Mouse (Mus musculus): Measurements from ENCODE around the gene Ppl. TPM values are rescaled to one million over a fixed set of nuclear protein-coding genes. Genes with fewer than 3 reads are reported as not detected.
A peak's percentile ranks its signal among the peaks of the same experiment; 100 is the strongest.

Ppl gene
- polyA plus RNA-seq (2014; fragmentation: Nextera tagmentation; extraction: Ambion mirVana): 1.1 TPM in 2 replicates

DNA sequence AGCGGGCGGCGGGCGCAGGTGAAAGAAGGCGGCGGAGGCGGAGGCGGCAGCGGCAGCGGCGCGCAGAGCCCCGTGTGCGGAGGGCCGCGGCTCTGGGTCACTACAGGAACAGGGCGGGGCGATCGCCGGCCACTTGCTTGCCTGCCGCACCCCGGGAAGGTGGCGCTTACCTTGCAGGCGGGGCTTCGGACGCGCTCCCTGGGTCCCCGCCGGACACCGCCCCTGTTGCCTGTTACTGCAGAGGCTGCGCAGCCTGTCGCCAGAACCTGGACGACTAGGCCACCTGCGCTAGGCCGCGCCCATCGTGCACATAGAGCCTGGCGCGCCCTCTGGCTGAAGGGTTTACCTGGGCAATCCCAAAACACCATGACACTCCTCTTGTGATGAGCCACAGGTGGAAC, at the start of gene Ppl:
TSS of gene Ppl (minus strand) at position 21 of the 401 bp plus-strand sequence.
- DNase-seq (ENCODE audit: low spot score): no peak
- Histone ChIP-seq H3K4me1 (ENCODE audit: control insufficient read depth, insufficient read depth, low read length) (peaks cover 8% of the 10 kb centered on the region; the same call in 1 of the 2 replicates), H3K27ac (ENCODE audit: low read depth, low read length) (no peak within 1 kb of the TSS), H3K27me3 (ENCODE audit: control insufficient read depth, insufficient read depth, low read length) (peaks cover 35% of the 10 kb centered on the region), H3K4me3 (ENCODE audit: low read depth, low read length) (peak within 1 kb of the TSS; percentile 27), H3K9ac (ENCODE audit: low read length) (no peak within 1 kb of the TSS), H3K36me3 (ENCODE audit: control insufficient read depth, insufficient read depth, low read length) (no peaks in the 10 kb centered on the region), H3K9me3 (ENCODE audit: control insufficient read depth, low read length) (no peaks in the 10 kb centered on the region), H3K4me2 (ENCODE audit: low read depth) (peak within 1 kb of the TSS; percentile 39)
- ATAC-seq (ENCODE audit: insufficient read depth, low FRiP score, low TSS enrichment): no peak
- WGBS: under 1% methylated on average over 39 of the region's 39 CpGs

DNA sequence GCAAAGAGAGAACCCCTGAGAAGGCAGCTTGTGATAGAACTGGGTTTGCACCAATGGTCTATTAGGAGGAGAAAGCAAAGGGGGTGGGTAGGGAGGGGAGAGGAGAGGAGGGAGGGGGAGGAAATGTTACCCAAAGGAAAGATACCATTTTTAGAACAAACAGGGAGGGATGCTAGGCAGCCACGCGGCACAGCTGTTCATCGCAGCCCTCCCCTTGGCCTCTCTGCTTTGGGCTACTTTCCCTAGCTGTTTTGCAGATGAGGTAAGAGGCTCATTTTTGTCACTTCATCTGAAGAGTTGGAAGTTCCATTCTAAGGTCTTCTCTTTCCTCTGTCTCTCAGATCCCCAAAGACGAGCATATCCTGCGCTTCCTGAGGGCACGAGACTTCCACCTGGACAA, 40.4 kb upstream of the Ppl start:
- H3K9ac ChIP-seq (ENCODE audit: low read length): no peak overlapping the region
- no peak overlapping the region for H3K4me2 ChIP-seq (ENCODE audit: low read depth)
- no peaks in the 10 kb centered on the region for H3K9me3 ChIP-seq (ENCODE audit: control insufficient read depth, low read length)
- no peaks in the 10 kb centered on the region for H3K36me3 ChIP-seq (ENCODE audit: control insufficient read depth, insufficient read depth, low read length)
- H3K27me3 ChIP-seq (ENCODE audit: control insufficient read depth, insufficient read depth, low read length): no peaks in the 10 kb centered on the region
- H3K4me1 ChIP-seq (ENCODE audit: control insufficient read depth, insufficient read depth, low read length): no peaks in the 10 kb centered on the region
- ATAC-seq (ENCODE audit: insufficient read depth, low FRiP score, low TSS enrichment): no peak
- DNase-seq (ENCODE audit: low spot score): no peak
- no peak overlapping the region for H3K27ac ChIP-seq (ENCODE audit: low read depth, low read length)
- no peak overlapping the region for H3K4me3 ChIP-seq (ENCODE audit: low read depth, low read length)
- WGBS: 95% methylated on average over 6 of the region's 6 CpGs

- Histone ChIP-seq H3K9ac (ENCODE audit: low read length) (no peak overlapping the region), H3K9me3 (ENCODE audit: control insufficient read depth, low read length) (no peaks in the 10 kb centered on the region), H3K4me2 (ENCODE audit: low read depth) (no peak overlapping the region), H3K4me1 (ENCODE audit: control insufficient read depth, insufficient read depth, low read length) (no peaks in the 10 kb centered on the region), H3K27ac (ENCODE audit: low read depth, low read length) (no peak overlapping the region), H3K36me3 (ENCODE audit: control insufficient read depth, insufficient read depth, low read length) (no peaks in the 10 kb centered on the region), H3K4me3 (ENCODE audit: low read depth, low read length) (no peak overlapping the region), H3K27me3 (ENCODE audit: control insufficient read depth, insufficient read depth, low read length) (no peaks in the 10 kb centered on the region)
- WGBS: 71% methylated on average over 5 of the region's 5 CpGs
- ATAC-seq (ENCODE audit: insufficient read depth, low FRiP score, low TSS enrichment): no peak
- no peak for DNase-seq (ENCODE audit: low spot score)
Observed at GRCm38 (mm10) chr16:5168829-5169228, 36.6 kb upstream of the Ppl start.

DNA sequence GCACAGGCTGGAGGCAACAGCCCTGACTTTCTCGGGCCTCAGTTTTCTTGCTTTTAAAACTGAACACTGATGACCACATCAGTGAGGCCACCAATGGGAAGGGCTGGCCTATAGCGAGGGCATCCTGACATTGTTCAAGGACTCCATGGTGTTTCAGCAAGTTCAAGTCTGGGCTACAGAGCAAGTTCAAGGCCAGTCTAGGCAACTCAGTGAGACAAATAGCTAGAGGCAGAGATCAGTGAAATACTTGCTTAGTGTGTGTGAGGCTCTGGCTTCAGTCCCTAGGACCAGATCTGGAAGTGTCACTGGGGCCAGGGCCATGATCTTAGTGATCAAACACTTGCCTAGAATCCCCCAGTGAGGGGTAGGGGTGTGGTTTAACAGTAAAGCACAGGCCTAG, 35.8 kb upstream of the Ppl start:
- Histone ChIP-seq H3K4me1 (ENCODE audit: control insufficient read depth, insufficient read depth, low read length) (no peaks in the 10 kb centered on the region), H3K4me3 (ENCODE audit: low read depth, low read length) (no peak overlapping the region), H3K9me3 (ENCODE audit: control insufficient read depth, low read length) (no peaks in the 10 kb centered on the region), H3K9ac (ENCODE audit: low read length) (no peak overlapping the region), H3K27me3 (ENCODE audit: control insufficient read depth, insufficient read depth, low read length) (no peaks in the 10 kb centered on the region), H3K4me2 (ENCODE audit: low read depth) (no peak overlapping the region), H3K27ac (ENCODE audit: low read depth, low read length) (no peak overlapping the region), H3K36me3 (ENCODE audit: control insufficient read depth, insufficient read depth, low read length) (no peaks in the 10 kb centered on the region)
- WGBS: 84% methylated on average over 2 of the region's 2 CpGs
- no peak for ATAC-seq (ENCODE audit: insufficient read depth, low FRiP score, low TSS enrichment)
- DNase-seq (ENCODE audit: low spot score): no peak

- no peak for DNase-seq (ENCODE audit: low spot score)
- Histone ChIP-seq H3K9me3 (ENCODE audit: control insufficient read depth, low read length) (no peaks in the 10 kb centered on the region), H3K4me3 (ENCODE audit: low read depth, low read length) (no peak overlapping the region), H3K9ac (ENCODE audit: low read length) (no peak overlapping the region), H3K36me3 (ENCODE audit: control insufficient read depth, insufficient read depth, low read length) (no peaks in the 10 kb centered on the region), H3K4me2 (ENCODE audit: low read depth) (no peak overlapping the region), H3K27me3 (ENCODE audit: control insufficient read depth, insufficient read depth, low read length) (no peaks in the 10 kb centered on the region), H3K4me1 (ENCODE audit: control insufficient read depth, insufficient read depth, low read length) (no peaks in the 10 kb centered on the region), H3K27ac (ENCODE audit: low read depth, low read length) (no peak overlapping the region)
- 86% methylated on average over 6 of the region's 6 CpGs for WGBS
- ATAC-seq (ENCODE audit: insufficient read depth, low FRiP score, low TSS enrichment): no peak
Observed at GRCm38 (mm10) chr16:5164327-5164726, 32.1 kb upstream of the Ppl start.

GRCm38 (mm10) chr16:5159248-5159647, 27.0 kb upstream of the Ppl start:
- no peaks in the 10 kb centered on the region for H3K27me3 ChIP-seq (ENCODE audit: control insufficient read depth, insufficient read depth, low read length)
- H3K36me3 ChIP-seq (ENCODE audit: control insufficient read depth, insufficient read depth, low read length): no peaks in the 10 kb centered on the region
- 77% methylated on average over 8 of the region's 8 CpGs for WGBS
- H3K9me3 ChIP-seq (ENCODE audit: control insufficient read depth, low read length): no peaks in the 10 kb centered on the region
- no peak overlapping the region for H3K27ac ChIP-seq (ENCODE audit: low read depth, low read length)
- H3K4me1 ChIP-seq (ENCODE audit: control insufficient read depth, insufficient read depth, low read length): no peaks in the 10 kb centered on the region
- no peak for ATAC-seq (ENCODE audit: insufficient read depth, low FRiP score, low TSS enrichment)
- H3K9ac ChIP-seq (ENCODE audit: low read length): no peak overlapping the region
- H3K4me2 ChIP-seq (ENCODE audit: low read depth): no peak overlapping the region
- no peak for DNase-seq (ENCODE audit: low spot score)
- H3K4me3 ChIP-seq (ENCODE audit: low read depth, low read length): no peak overlapping the region

DNA sequence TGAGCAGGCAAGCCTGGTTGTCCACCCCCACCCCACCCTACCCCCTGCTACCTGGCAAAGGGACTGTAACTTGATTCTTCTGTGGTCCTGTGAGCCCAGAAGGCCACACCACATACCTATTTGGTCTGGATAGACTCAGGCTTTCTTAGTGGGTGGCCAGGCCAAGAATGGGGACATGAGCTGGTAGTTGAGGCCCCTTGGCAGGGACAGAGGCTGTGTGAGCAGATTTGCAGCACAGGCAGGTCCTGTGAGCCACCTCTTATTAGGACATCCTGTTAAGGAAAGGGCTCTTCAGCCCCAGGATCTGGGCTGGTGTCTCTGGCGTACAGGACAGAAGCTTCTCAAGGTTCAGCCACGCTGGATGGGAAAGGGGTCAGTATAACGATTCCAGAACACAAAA, 24.9 kb upstream of the Ppl start:
- Histone ChIP-seq H3K27me3 (ENCODE audit: control insufficient read depth, insufficient read depth, low read length) (no peaks in the 10 kb centered on the region), H3K27ac (ENCODE audit: low read depth, low read length) (no peak overlapping the region), H3K9me3 (ENCODE audit: control insufficient read depth, low read length) (no peaks in the 10 kb centered on the region), H3K4me2 (ENCODE audit: low read depth) (no peak overlapping the region), H3K9ac (ENCODE audit: low read length) (no peak overlapping the region), H3K36me3 (ENCODE audit: control insufficient read depth, insufficient read depth, low read length) (no peaks in the 10 kb centered on the region), H3K4me3 (ENCODE audit: low read depth, low read length) (no peak overlapping the region), H3K4me1 (ENCODE audit: control insufficient read depth, insufficient read depth, low read length) (no peaks in the 10 kb centered on the region)
- 83% methylated on average over 3 of the region's 3 CpGs for WGBS
- ATAC-seq (ENCODE audit: insufficient read depth, low FRiP score, low TSS enrichment) (no peak), DNase-seq (ENCODE audit: low spot score) (no peak)

DNA sequence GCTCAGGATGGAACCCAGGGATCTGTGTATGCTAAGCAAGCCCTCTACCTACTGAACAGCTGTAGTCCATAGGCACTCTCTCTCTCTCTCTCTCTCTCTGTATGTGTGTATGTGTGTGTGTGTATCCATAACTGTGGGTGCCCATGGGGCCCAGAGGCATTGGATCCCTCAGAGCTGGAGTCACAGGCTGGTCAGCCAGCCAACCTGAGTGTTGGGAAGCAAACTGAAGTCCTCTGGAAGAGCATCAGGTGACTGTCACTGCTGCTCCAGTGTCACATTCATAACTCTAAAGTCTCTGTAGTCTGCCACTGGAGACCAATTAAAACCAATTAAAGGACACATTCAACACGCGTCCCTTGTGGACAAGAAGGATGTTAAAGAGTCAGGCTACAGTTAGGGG, 24.3 kb upstream of the Ppl start:
- Histone ChIP-seq H3K9ac (ENCODE audit: low read length) (no peak overlapping the region), H3K36me3 (ENCODE audit: control insufficient read depth, insufficient read depth, low read length) (no peaks in the 10 kb centered on the region), H3K27ac (ENCODE audit: low read depth, low read length) (no peak overlapping the region), H3K4me1 (ENCODE audit: control insufficient read depth, insufficient read depth, low read length) (no peaks in the 10 kb centered on the region), H3K4me2 (ENCODE audit: low read depth) (no peak overlapping the region), H3K27me3 (ENCODE audit: control insufficient read depth, insufficient read depth, low read length) (no peaks in the 10 kb centered on the region), H3K4me3 (ENCODE audit: low read depth, low read length) (no peak overlapping the region), H3K9me3 (ENCODE audit: control insufficient read depth, low read length) (no peaks in the 10 kb centered on the region)
- ATAC-seq (ENCODE audit: insufficient read depth, low FRiP score, low TSS enrichment) (no peak), DNase-seq (ENCODE audit: low spot score) (no peak)
- WGBS: 59% methylated on average over 2 of the region's 2 CpGs

DNA sequence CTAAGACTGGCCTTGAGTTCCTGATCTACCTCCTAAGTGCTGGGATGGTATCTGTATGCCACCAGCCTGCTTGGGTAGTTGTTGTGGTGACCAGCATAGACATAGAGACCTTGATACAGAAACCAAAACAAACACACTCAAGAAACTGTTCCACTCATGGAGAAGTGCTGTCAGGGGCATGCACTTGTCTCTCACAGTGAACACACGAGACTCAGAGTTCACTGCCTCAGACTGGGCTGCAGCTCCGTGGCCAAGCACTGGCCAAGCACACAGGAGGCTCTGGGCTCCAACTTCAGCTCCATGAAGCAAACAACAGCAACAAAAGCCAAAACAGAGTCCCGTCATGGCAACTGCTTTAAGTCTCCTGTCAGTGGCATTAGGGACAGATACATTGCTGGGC, 22.8 kb upstream of the Ppl start:
- no peak for ATAC-seq (ENCODE audit: insufficient read depth, low FRiP score, low TSS enrichment)

More for the DNA sequence above, 22.8 kb upstream of the Ppl start:
- DNase-seq (ENCODE audit: low spot score): no peak
- H3K9me3 ChIP-seq (ENCODE audit: control insufficient read depth, low read length): no peaks in the 10 kb centered on the region
- no peak overlapping the region for H3K27ac ChIP-seq (ENCODE audit: low read depth, low read length)
- no peak overlapping the region for H3K9ac ChIP-seq (ENCODE audit: low read length)
- no peaks in the 10 kb centered on the region for H3K27me3 ChIP-seq (ENCODE audit: control insufficient read depth, insufficient read depth, low read length)
- no peaks in the 10 kb centered on the region for H3K36me3 ChIP-seq (ENCODE audit: control insufficient read depth, insufficient read depth, low read length)
- 70% methylated on average over 3 of the region's 3 CpGs for WGBS
- no peak overlapping the region for H3K4me2 ChIP-seq (ENCODE audit: low read depth)
- H3K4me3 ChIP-seq (ENCODE audit: low read depth, low read length): no peak overlapping the region
- no peaks in the 10 kb centered on the region for H3K4me1 ChIP-seq (ENCODE audit: control insufficient read depth, insufficient read depth, low read length)

Data from neural tube, embryonic 11.5 days (tissue).